Mouse (Mus musculus): Measurements from ENCODE around the gene Vmn1r155.
"Not testable (repeated sequence)": the region's sequence is repeated elsewhere in the genome, so short reads cannot be mapped to it uniquely, and the experiment has no call there.

Gene Vmn1r155

GRCm38 (mm10) chr7:22657718-22658117 is at the start of gene Vmn1r155:
Gene Vmn1r155, plus strand, starts transcription at chr7:22658018.
- not testable (repeated sequence) for ATAC-seq (ENCODE audit: low TSS enrichment)

DNA sequence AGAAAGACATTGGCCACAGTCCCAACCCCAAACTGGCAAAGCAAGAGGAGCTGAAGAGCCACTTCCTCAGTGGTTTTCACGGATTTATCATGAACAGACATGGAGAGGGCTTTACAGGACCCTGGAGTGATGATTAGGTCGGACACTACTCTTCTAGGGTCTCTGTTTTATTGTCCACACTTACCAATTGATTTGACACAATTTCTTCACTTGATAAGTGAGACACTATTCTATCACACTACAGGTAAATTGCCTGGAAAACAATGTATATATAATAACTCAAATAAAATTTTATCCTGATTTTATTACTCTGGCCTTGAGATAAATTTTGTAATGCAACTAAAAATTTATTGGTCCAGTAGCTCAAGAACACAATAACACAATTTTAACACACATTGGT is 34.4 kb downstream of the Vmn1r155 start, which contains the start of gene Gm8693:
TSS of gene Gm8693 (minus strand) at position 101 of the 400 bp plus-strand sequence.
- ATAC-seq (ENCODE audit: low TSS enrichment), result not testable (repeated sequence)
